Mouse (Mus musculus) cerebellum, adult 2 months (tissue): ENCODE data around the gene Hils1. TPM values are rescaled to one million over a fixed set of nuclear protein-coding genes. Genes with fewer than 3 reads are reported as not detected.

ENCODE experiments used
- DNase-seq, 2 experiments: peaks; one replicate each; pipeline ENCODE4 v3.0.0; 2021
- H3K27ac ChIP-seq: fragments of 200-500 bp; 2 replicates; pipeline ENCODE4 v1.5.1; 2012; ENCODE audit warnings: low read length, control low read depth, inconsistent platforms; ENCODE audit not compliant: insufficient read depth
- H3K27me3 ChIP-seq: fragments of 200-500 bp; 2 replicates; pipeline ENCODE4 v1.6.1; 2012; ENCODE audit warnings: inconsistent platforms, mild to moderate bottlenecking, low read length, moderate library complexity; ENCODE audit not compliant: control insufficient read depth, insufficient read depth
- H3K4me1 ChIP-seq: fragments of 200-500 bp; 2 replicates; pipeline ENCODE4 v1.6.1; 2011; ENCODE audit warnings: low read length; ENCODE audit not compliant: control insufficient read depth, insufficient read depth
- H3K4me3 ChIP-seq: fragments of 200-500 bp; replicated peaks from 2 replicates; pipeline ENCODE3; 2011; ENCODE audit warnings: mild to moderate bottlenecking, low read depth, low read length, control low read depth; ENCODE audit not compliant: insufficient read depth
- CTCF ChIP-seq: fragments of 200-500 bp; IDR thresholded peaks from 2 replicates; pipeline ENCODE4 v1.5.1; 2011; ENCODE audit warnings: low read depth, mild to moderate bottlenecking, control low read depth, low read length, moderate library complexity, borderline replicate concordance; ENCODE audit not compliant: insufficient read depth
- POLR2A ChIP-seq: fragments of 200-500 bp; IDR thresholded peaks from 2 replicates; pipeline ENCODE4 v1.6.1; 2011; ENCODE audit warnings: low read length, control low read depth, borderline replicate concordance; ENCODE audit not compliant: insufficient read depth
- WGBS: fragments of 180-500 bp; shearing (Covaris S2); methylation state at CpG from one replicate; pipeline ENCODE4 v1.1.7; 2018; 5-methylcytosine and 5-hydroxymethylcytosine counted together
- polyA plus RNA-seq: library from polyadenylated mRNA; depleted of rRNA; stranded (reverse); fragments of >200 nt; gene quantifications from 2 replicates; pipeline ENCODE4 v1.2.3, GENCODE M21; 2012

The Hils1 gene
- polyA plus RNA-seq, 1 experiment: not detected

- Histone ChIP-seq H3K4me3 (peak overlapping the region; percentile 82), H3K27ac (peak overlapping the region; percentile 97), H3K4me1 (peaks cover 21% of the 10 kb centered on the region; the same call in 1 of the 2 replicates), H3K27me3 (no peaks in the 10 kb centered on the region)
- under 1% methylated on average over 99 of the region's 99 CpGs for WGBS
- peak in 1 of 2 experiments; percentile 74 for DNase-seq
- TF ChIP-seq CTCF: no peak
- TF ChIP-seq POLR2A: no peak
Observed at GRCm38 (mm10) chr11:94991641-94992479, 24.5 kb downstream of the Hils1 start.

DNA sequence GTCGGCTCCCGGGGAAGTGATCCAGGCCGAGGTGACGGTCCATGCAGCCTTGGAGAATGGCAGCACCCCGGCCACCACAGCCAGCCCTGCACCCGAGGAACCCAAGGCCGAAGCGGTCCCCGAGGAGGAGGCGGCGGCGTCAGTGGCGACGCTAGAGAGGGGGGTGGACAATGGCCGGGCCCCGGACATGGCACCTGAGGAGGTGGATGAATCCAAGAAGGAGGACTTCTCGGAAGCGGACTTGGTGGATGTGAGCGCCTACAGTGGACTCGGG lies 25.0 kb downstream of the Hils1 start:
- no peak for TF ChIP-seq CTCF
- no peak for TF ChIP-seq POLR2A
- DNase-seq: no peak
- WGBS: under 1% methylated on average over 20 of the region's 20 CpGs
- peak overlapping the region; percentile 82 for H3K4me3 ChIP-seq
- peaks cover 25% of the 10 kb centered on the region for H3K4me1 ChIP-seq
- peak overlapping the region; percentile 97 for H3K27ac ChIP-seq
- H3K27me3 ChIP-seq: no peaks in the 10 kb centered on the region

GRCm38 (mm10) chr11:94992754-94993606 lies 25.6 kb downstream of the Hils1 start:
- peaks cover 30% of the 10 kb centered on the region for H3K4me1 ChIP-seq
- WGBS: under 1% methylated on average over 22 of the region's 22 CpGs
- H3K27me3 ChIP-seq: no peaks in the 10 kb centered on the region
- peak in 1 of 2 experiments; percentile 62 for DNase-seq
- H3K27ac ChIP-seq: peak overlapping the region; percentile 97
- TF ChIP-seq POLR2A (no peak), CTCF (no peak)
- H3K4me3 ChIP-seq: peak overlapping the region; percentile 82

DNA sequence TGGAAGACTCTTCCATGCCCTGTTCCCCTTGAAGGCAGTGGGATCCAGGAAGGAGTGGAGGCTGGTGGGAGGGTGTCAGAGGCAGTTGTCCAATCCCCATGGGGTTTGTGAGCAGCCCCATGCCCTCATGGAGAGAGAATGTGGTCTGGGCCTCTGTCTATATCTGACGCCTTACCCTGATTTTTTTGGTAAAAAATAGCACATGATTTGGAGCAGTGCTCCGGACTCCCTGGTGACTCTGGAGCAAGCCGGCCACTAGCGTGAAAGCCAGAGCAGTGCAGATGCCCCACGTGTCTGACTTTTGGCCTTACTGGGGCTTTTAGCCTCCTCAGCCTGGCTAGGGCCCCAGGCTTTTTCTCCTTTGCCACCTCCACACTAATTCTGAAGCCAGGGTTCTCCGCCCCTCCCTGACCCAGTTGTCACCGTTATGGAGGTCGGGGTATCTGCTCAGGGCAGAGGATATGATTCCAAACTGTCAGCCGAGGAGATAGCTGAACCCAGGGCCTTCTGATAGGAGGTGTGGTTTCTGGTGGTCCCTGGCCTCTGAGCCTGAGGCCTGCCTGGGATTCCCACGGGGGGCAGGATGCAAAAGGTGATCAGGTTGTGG lies 26.9 kb downstream of the Hils1 start:
- DNase-seq: peak; percentile 62 to 73
- WGBS: 1% methylated on average over 10 of the region's 10 CpGs
- Histone ChIP-seq H3K4me1 (peaks cover 35% of the 10 kb centered on the region), H3K4me3 (peak overlapping the region; percentile 82), H3K27me3 (no peaks in the 10 kb centered on the region), H3K27ac (peak overlapping the region; percentile 97)
- no peak for TF ChIP-seq POLR2A
- TF ChIP-seq CTCF: no peak

DNA sequence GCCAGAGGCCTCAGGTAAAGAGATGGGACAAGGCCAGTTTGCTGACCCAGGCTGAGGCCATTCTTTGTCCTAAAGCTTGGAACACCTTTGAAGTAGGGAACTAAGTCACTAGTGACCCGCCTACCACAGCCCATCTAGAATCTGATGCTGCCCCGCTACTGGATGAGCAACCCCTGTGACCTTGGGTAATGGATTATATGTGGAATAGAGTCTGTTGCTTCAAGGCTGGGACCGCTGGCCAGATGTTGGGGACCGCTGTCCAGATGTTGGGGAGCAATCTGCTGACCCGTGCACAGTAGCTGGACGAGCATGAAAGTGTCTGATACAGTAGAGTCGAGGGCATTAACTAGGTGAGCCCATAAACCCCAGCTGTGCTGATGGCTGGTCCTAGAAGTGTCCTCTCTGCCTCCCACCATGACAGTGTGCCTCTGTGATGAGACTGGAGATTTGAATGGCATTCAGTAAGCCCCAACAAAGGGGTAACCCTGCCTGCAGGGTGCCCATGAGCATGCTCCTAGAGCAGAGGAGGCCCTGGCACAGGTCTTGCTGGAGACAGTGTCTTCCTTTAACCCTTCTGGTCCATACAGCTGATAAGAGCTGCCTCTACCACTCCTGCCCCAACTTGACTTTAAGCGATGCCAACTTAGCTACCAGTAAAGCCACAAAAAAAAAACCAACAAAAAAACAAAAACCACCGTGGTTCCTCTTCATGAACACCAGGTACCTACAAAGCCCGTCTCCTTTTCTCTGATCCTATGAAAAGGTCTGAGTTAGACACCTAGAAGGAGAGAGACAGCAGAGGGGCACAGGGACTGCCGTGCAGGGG lies 27.8 kb downstream of the Hils1 start:
- peak overlapping the region; percentile 97; the same call in 1 of the 2 replicates for H3K27ac ChIP-seq
- peak in 1 of 2 experiments; percentile 35 for DNase-seq
- 41% methylated on average over 11 of the region's 11 CpGs for WGBS
- H3K27me3 ChIP-seq: no peaks in the 10 kb centered on the region
- peaks cover 42% of the 10 kb centered on the region for H3K4me1 ChIP-seq
- no peak for TF ChIP-seq CTCF
- TF ChIP-seq POLR2A: no peak
- H3K4me3 ChIP-seq: peak overlapping the region; percentile 82

DNA sequence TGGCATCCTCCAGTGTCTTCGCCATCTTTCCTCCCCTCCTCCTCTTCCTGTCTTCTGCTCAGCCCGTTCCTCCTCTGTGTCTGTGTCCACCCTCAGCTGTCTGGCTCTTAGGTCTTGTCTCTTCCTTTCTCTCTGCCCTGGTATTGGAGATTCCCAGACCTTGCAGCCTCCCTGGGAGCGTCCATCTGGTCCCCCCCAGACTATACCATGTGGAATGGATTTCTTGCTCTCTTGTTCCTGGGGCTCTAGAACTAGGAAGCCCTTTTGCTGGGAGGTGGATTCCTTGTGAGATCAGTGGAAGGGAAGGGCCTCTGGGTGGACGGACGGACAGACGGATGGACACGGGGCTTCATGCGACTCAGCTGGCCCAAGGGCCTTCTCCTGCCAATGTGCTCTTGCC lies 28.7 kb downstream of the Hils1 start:
- Histone ChIP-seq H3K27ac (peak overlapping the region; percentile 57), H3K4me1 (peaks cover 52% of the 10 kb centered on the region), H3K27me3 (no peaks in the 10 kb centered on the region), H3K4me3 (peak overlapping the region; percentile 54)
- peak; percentile 61 to 62 for DNase-seq
- TF ChIP-seq CTCF (no peak), POLR2A (peak; percentile 19; the same call in 1 of the 2 replicates)
- 15% methylated on average over 8 of the region's 8 CpGs for WGBS

GRCm38 (mm10) chr11:94996984-94997383 lies 29.6 kb downstream of the Hils1 start:
- no peaks in the 10 kb centered on the region for H3K27me3 ChIP-seq
- no peak for TF ChIP-seq CTCF
- no peak for TF ChIP-seq POLR2A
- peaks cover 57% of the 10 kb centered on the region for H3K4me1 ChIP-seq
- H3K27ac ChIP-seq: no peak overlapping the region
- no peak overlapping the region for H3K4me3 ChIP-seq
- WGBS: 82% methylated on average over 6 of the region's 6 CpGs
- DNase-seq: no peak
